Mouse (Mus musculus): ENCODE measurements around the gene Tfap2a.
A peak's percentile ranks its signal among the peaks of the same experiment; 100 is the strongest.

The Tfap2a gene

GRCm38 (mm10) chr13:40733542-40734151 is 4.5 kb downstream of the Tfap2a start:
- DNase-seq, result no peak

- no peak for DNase-seq
Observed at GRCm38 (mm10) chr13:40732816-40733541, 5.2 kb downstream of the Tfap2a start.

GRCm38 (mm10) chr13:40732085-40732484 is 6.1 kb downstream of the Tfap2a start:
- DNase-seq, result no peak

GRCm38 (mm10) chr13:40731179-40731841 is 6.9 kb downstream of the Tfap2a start:
- DNase-seq, result no peak

GRCm38 (mm10) chr13:40730651-40731178 is 7.5 kb downstream of the Tfap2a start:
- no peak for DNase-seq

- no peak for DNase-seq
Observed at GRCm38 (mm10) chr13:40729592-40730431, 8.4 kb downstream of the Tfap2a start.

GRCm38 (mm10) chr13:40729037-40729436 is 9.1 kb downstream of the Tfap2a start:
- DNase-seq, result no peak

- DNase-seq, result no peak
Observed at GRCm38 (mm10) chr13:40728626-40728990, 9.6 kb downstream of the Tfap2a start.

- no peak for DNase-seq
Observed at GRCm38 (mm10) chr13:40727731-40728625, 10.2 kb downstream of the Tfap2a start.

GRCm38 (mm10) chr13:40725924-40726323 is 12.3 kb downstream of the Tfap2a start:
- no peak for DNase-seq

- no peak for DNase-seq
Observed at GRCm38 (mm10) chr13:40723598-40723920, 14.6 kb downstream of the Tfap2a start.

GRCm38 (mm10) chr13:40722741-40723597 is 15.2 kb downstream of the Tfap2a start:
- peak; percentile 76 for DNase-seq

GRCm38 (mm10) chr13:40719741-40720082 is 18.5 kb downstream of the Tfap2a start:
- DNase-seq, result no peak

GRCm38 (mm10) chr13:40719066-40719740 is 19.0 kb downstream of the Tfap2a start:
- no peak for DNase-seq

- DNase-seq, result no peak
Observed at GRCm38 (mm10) chr13:40716771-40717716, 21.1 kb downstream of the Tfap2a start.

GRCm38 (mm10) chr13:40714531-40714930 is 23.6 kb downstream of the Tfap2a start:
- no peak for DNase-seq

- no peak for DNase-seq
Observed at GRCm38 (mm10) chr13:40713681-40714080, 24.5 kb downstream of the Tfap2a start.

- no peak for DNase-seq
Observed at GRCm38 (mm10) chr13:40713241-40713640, 24.9 kb downstream of the Tfap2a start.

- DNase-seq, result no peak
Observed at GRCm38 (mm10) chr13:40712526-40712832, 25.7 kb downstream of the Tfap2a start.

Measured in layer of hippocampus, adult 9-11 months (tissue).